Mouse (Mus musculus) adrenal gland, adult 10 weeks (tissue): ENCODE data around the gene Yaf2. TPM values are rescaled to one million over a fixed set of nuclear protein-coding genes. Genes with fewer than 3 reads are reported as not detected.

Experiments
- polyA plus RNA-seq: library from polyadenylated mRNA; stranded (reverse); fragments of 350-450 nt; fragmentation: Illumina TruSeq; extraction: RNeasy Lipid Tissue Mini Kit (QIAGEN cat#74804); gene quantifications from one replicate; pipeline ENCODE4 v1.2.3, GENCODE M21; 2014; ENCODE audit warnings: low read depth, low replicate concordance

The Yaf2 gene
- polyA plus RNA-seq: 148 TPM

GRCm38 (mm10) chr15:93336925-93337761 is at the start of gene Yaf2:
TSS of gene Yaf2 (minus strand) at chr15:93336935.

GRCm38 (mm10) chr15:93274679-93275583 is 61.8 kb downstream of the Yaf2 start, which contains the start of gene Gxylt1:
TSS of gene Gxylt1 (minus strand) at chr15:93275179.

Other genes starting within 250 kb of the Yaf2 start
- 72.9 TPM for gene Gxylt1, start 61.8 kb downstream of the Yaf2 start, polyA plus RNA-seq
- 360 TPM for gene Zcrb1, start 61.4 kb upstream of the Yaf2 start, polyA plus RNA-seq
- 67.0 TPM for gene Pphln1, start 61.4 kb upstream of the Yaf2 start, polyA plus RNA-seq